In genomic region chr7:105795759-105796366, GRCm38 (mm10) we compare ENCODE assay signal across 12 mouse cellular contexts. TPM values are rescaled to one million over a fixed set of nuclear protein-coding genes. Genes with fewer than 3 reads are reported as not detected.
DNase-seq lines count a peak whose midpoint lies in the region; ATAC-seq and TF ChIP-seq lines count a peak whose summit lies in the region.
"Had no signal": no experiment of that assay in that cellular context is flagged by ENCODE, and none has a peak within 500 bp of the region (broad histone marks: within the 10 kb centered on the region; RNA-seq: fewer than 3 reads in every experiment).

No protein-coding gene starts in this region.

- ATAC-seq in forebrain, postnatal 0 days: peak; percentile 32; the same call in 1 of the 2 replicates
- no peak for ATAC-seq in forebrain, embryonic 14.5 days
- peak; percentile 71 for ATAC-seq in megakaryocyte-erythroid progenitor cell, adult 5-6 weeks (replicated peaks; ENCODE audit: low FRiP score, low TSS enrichment, poor library complexity, severe bottlenecking)

- intact Hi-C loops in left cerebral cortex, adult 2 months (cut with DNase I): no loop called here

- WGBS in forebrain, postnatal 0 days: 22% methylated on average over 7 of the region's 7 CpGs
- 23% methylated on average over 7 of the region's 7 CpGs for WGBS in forebrain, embryonic 14.5 days

- no peak overlapping the region for H3K4me3 ChIP-seq in forebrain, postnatal 0 days (ENCODE audit: low read depth, low read length)
- no peak overlapping the region for H3K4me3 ChIP-seq in forebrain, embryonic 14.5 days (ENCODE audit: low read depth, low read length)
- no peak overlapping the region for H3K4me3 ChIP-seq in left cerebral cortex, adult 2 months
- no peak overlapping the region for H3K4me3 ChIP-seq in E14TG2a.4 (replicated peaks; ENCODE audit: low read length)
- H3K4me3 ChIP-seq: heart, embryonic 15.5 days; limb, embryonic 15.5 days had no signal

- no peak overlapping the region for H3K4me2 ChIP-seq in forebrain, postnatal 0 days (ENCODE audit: low read depth)
- H3K4me2 ChIP-seq in forebrain, embryonic 14.5 days (ENCODE audit: low read length): no peak overlapping the region
- H3K4me2 ChIP-seq: heart, embryonic 15.5 days; limb, embryonic 15.5 days had no signal

- H3K9me3 ChIP-seq in forebrain, postnatal 0 days (ENCODE audit: low read length): no peaks in the 10 kb centered on the region
- no peaks in the 10 kb centered on the region for H3K9me3 ChIP-seq in forebrain, embryonic 14.5 days (replicated peaks; ENCODE audit: control insufficient read depth, low read length)
- H3K9me3 ChIP-seq in E14TG2a.4 (ENCODE audit: low read length): no peaks in the 10 kb centered on the region
- H3K9me3 ChIP-seq: heart, embryonic 15.5 days; limb, embryonic 15.5 days had no signal

- no peaks in the 10 kb centered on the region for H3K27me3 ChIP-seq in forebrain, postnatal 0 days (ENCODE audit: insufficient read depth, low read length)
- H3K27me3 ChIP-seq in forebrain, embryonic 14.5 days (replicated peaks; ENCODE audit: control insufficient read depth, insufficient read depth, low read length): no peaks in the 10 kb centered on the region
- H3K27me3 ChIP-seq in E14TG2a.4 (ENCODE audit: insufficient read depth, low read length): peaks cover 26% of the 10 kb centered on the region
- H3K27me3 ChIP-seq: heart, embryonic 15.5 days; limb, embryonic 15.5 days had no signal

- peak; percentile 48 for TF ChIP-seq CTCF in forebrain, postnatal 0 days (IDR thresholded peaks at IDR 0.05; ENCODE audit: low read depth)
- TF ChIP-seq CTCF in left cerebral cortex, adult 2 months (IDR thresholded peaks at IDR 0.05): peak; percentile 56
- 0 out of 2 replicates have a peak, but pooled peaks have one; percentile 19 for TF ChIP-seq CTCF in E14TG2a.4 (conservative IDR thresholded peaks at IDR 0.05; ENCODE audit: low read length)

- H3K9ac ChIP-seq in forebrain, postnatal 0 days: no peak overlapping the region
- no peak overlapping the region for H3K9ac ChIP-seq in forebrain, embryonic 14.5 days (ENCODE audit: low read length)
- H3K9ac ChIP-seq: heart, embryonic 15.5 days; limb, embryonic 15.5 days had no signal

- DNase-seq in forebrain, postnatal 0 days: no peak
- no peak for DNase-seq in forebrain, embryonic 14.5 days (ENCODE audit: low spot score)
- DNase-seq in left cerebral cortex, adult 2 months (ENCODE audit: extremely low spot score in 1 of 2, low spot score in 2 of 2): no peak
- DNase-seq in left cerebral cortex, adult 8-10 months (ENCODE audit: low spot score in 2 of 2): no peak
- DNase-seq in thymus, postnatal 14 days: no peak
- DNase-seq in kidney, postnatal 36 days: no peak
- DNase-seq: lung, postnatal 4 days; thymus, postnatal 4 days had no signal

- no peak overlapping the region for H3K27ac ChIP-seq in forebrain, postnatal 0 days (ENCODE audit: low read depth, low read length)
- no peak overlapping the region for H3K27ac ChIP-seq in forebrain, embryonic 14.5 days (ENCODE audit: low read depth, low read length)
- no peak overlapping the region for H3K27ac ChIP-seq in left cerebral cortex, adult 2 months
- H3K27ac ChIP-seq: heart, embryonic 15.5 days; limb, embryonic 15.5 days had no signal

- H3K4me1 ChIP-seq in forebrain, postnatal 0 days (ENCODE audit: insufficient read depth): no peaks in the 10 kb centered on the region
- no peaks in the 10 kb centered on the region for H3K4me1 ChIP-seq in forebrain, embryonic 14.5 days (ENCODE audit: control insufficient read depth, insufficient read depth, low read length)
- no peaks in the 10 kb centered on the region for H3K4me1 ChIP-seq in E14TG2a.4 (replicated peaks; ENCODE audit: low read depth, low read length)
- H3K4me1 ChIP-seq: heart, embryonic 15.5 days; limb, embryonic 15.5 days had no signal

- H3K36me3 ChIP-seq in forebrain, postnatal 0 days (ENCODE audit: insufficient read depth): no peaks in the 10 kb centered on the region
- H3K36me3 ChIP-seq in forebrain, embryonic 14.5 days (ENCODE audit: control insufficient read depth, insufficient read depth, low read length): no peaks in the 10 kb centered on the region
- H3K36me3 ChIP-seq in E14TG2a.4 (ENCODE audit: insufficient read depth, low read length): no peaks in the 10 kb centered on the region
- H3K36me3 ChIP-seq: heart, embryonic 15.5 days; limb, embryonic 15.5 days had no signal

RNA-seq across cellular contexts. Expression of gene Dchs1, which starts 8.4 kb away (rescaled TPM):
- 62.7 and 98.7 TPM in 2 replicates for total RNA-seq in forebrain, postnatal 0 days (2014; rRNA removed)
- 5.7 and 8.0 TPM in 2 replicates for polyA plus RNA-seq in forebrain, postnatal 0 days (2015; fragmentation: Nextera tagmentation; extraction: Ambion mirVana)
- polyA plus RNA-seq in forebrain, embryonic 14.5 days (2014; fragmentation: Nextera tagmentation; extraction: Ambion mirVana): 18.3 and 21.7 TPM in 2 replicates
- 10 to 100 TPM; 10.1 to 10.9 TPM for total RNA-seq in left cerebral cortex, adult 2 months (2021)
- total RNA-seq in left cerebral cortex, adult 8-10 months (2022): 10 to 100 TPM in 1 of 4 experiments, 1 to 10 TPM in 3; 9.1 to 10.2 (median 9.5) TPM
- not detected in 2 replicates for total RNA-seq in megakaryocyte-erythroid progenitor cell, adult 5-6 weeks (2014; fragmentation: Nextera tagmentation)
- total RNA-seq in megakaryocyte-erythroid progenitor cell, adult 5-6 weeks (2017): not detected in 2 replicates

RNA-seq across cellular contexts. Expression of gene Mrpl17, which starts 15.0 kb away (rescaled TPM):
- total RNA-seq in forebrain, postnatal 0 days (2014; rRNA removed): 15.0 and 37.1 TPM in 2 replicates
- 192 and 197 TPM in 2 replicates for polyA plus RNA-seq in forebrain, postnatal 0 days (2015; fragmentation: Nextera tagmentation; extraction: Ambion mirVana)
- polyA plus RNA-seq in forebrain, embryonic 14.5 days (2014; fragmentation: Nextera tagmentation; extraction: Ambion mirVana): 182 and 221 TPM in 2 replicates
- total RNA-seq in left cerebral cortex, adult 2 months (2021): 100 to 1,000 TPM in 1 of 2 experiments, 10 to 100 TPM in 1; 97.3 to 101 TPM
- total RNA-seq in left cerebral cortex, adult 8-10 months (2022): 100 to 1,000 TPM in 3 of 4 experiments, 10 to 100 TPM in 1; 89.9 to 106 (median 102) TPM
- 144 and 184 TPM in 2 replicates for total RNA-seq in megakaryocyte-erythroid progenitor cell, adult 5-6 weeks (2014; fragmentation: Nextera tagmentation)
- 31.6 and 60.6 TPM in 2 replicates for total RNA-seq in megakaryocyte-erythroid progenitor cell, adult 5-6 weeks (2017)

RNA-seq across cellular contexts. Expression of gene Tpp1, which starts 43.8 kb away (rescaled TPM):
- 16.8 and 51.2 TPM in 2 replicates for total RNA-seq in forebrain, postnatal 0 days (2014; rRNA removed)
- 38.7 and 40.0 TPM in 2 replicates for polyA plus RNA-seq in forebrain, postnatal 0 days (2015; fragmentation: Nextera tagmentation; extraction: Ambion mirVana)
- 41.1 and 44.3 TPM in 2 replicates for polyA plus RNA-seq in forebrain, embryonic 14.5 days (2014; fragmentation: Nextera tagmentation; extraction: Ambion mirVana)
- total RNA-seq in left cerebral cortex, adult 2 months (2021): 10 to 100 TPM; 68.2 to 68.4 TPM
- 10 to 100 TPM; 62.2 to 81.2 (median 67.1) TPM for total RNA-seq in left cerebral cortex, adult 8-10 months (2022)
- total RNA-seq in megakaryocyte-erythroid progenitor cell, adult 5-6 weeks (2014; fragmentation: Nextera tagmentation): 80.7 and 98.6 TPM in 2 replicates
- total RNA-seq in megakaryocyte-erythroid progenitor cell, adult 5-6 weeks (2017): 26.8 and 37.9 TPM in 2 replicates

RNA-seq across cellular contexts. Expression of gene Taf10, which starts 51.7 kb away (rescaled TPM):
- 84.6 and 86.5 TPM in 2 replicates for total RNA-seq in forebrain, postnatal 0 days (2014; rRNA removed)
- polyA plus RNA-seq in forebrain, postnatal 0 days (2015; fragmentation: Nextera tagmentation; extraction: Ambion mirVana): 99.9 and 108 TPM in 2 replicates
- 116 and 164 TPM in 2 replicates for polyA plus RNA-seq in forebrain, embryonic 14.5 days (2014; fragmentation: Nextera tagmentation; extraction: Ambion mirVana)
- 100 to 1,000 TPM; 110 to 111 TPM for total RNA-seq in left cerebral cortex, adult 2 months (2021)
- total RNA-seq in left cerebral cortex, adult 8-10 months (2022): 100 to 1,000 TPM in 3 of 4 experiments, 10 to 100 TPM in 1; 97.4 to 118 (median 113) TPM
- 333 and 378 TPM in 2 replicates for total RNA-seq in megakaryocyte-erythroid progenitor cell, adult 5-6 weeks (2014; fragmentation: Nextera tagmentation)
- total RNA-seq in megakaryocyte-erythroid progenitor cell, adult 5-6 weeks (2017): 181 and 219 TPM in 2 replicates

RNA-seq across cellular contexts. Expression of gene Rrp8, which starts 58.7 kb away (rescaled TPM):
- 22.1 and 26.6 TPM in 2 replicates for total RNA-seq in forebrain, postnatal 0 days (2014; rRNA removed)
- polyA plus RNA-seq in forebrain, postnatal 0 days (2015; fragmentation: Nextera tagmentation; extraction: Ambion mirVana): 16.0 and 19.1 TPM in 2 replicates
- 19.3 and 20.3 TPM in 2 replicates for polyA plus RNA-seq in forebrain, embryonic 14.5 days (2014; fragmentation: Nextera tagmentation; extraction: Ambion mirVana)
- 10 to 100 TPM; 12.3 to 13.5 TPM for total RNA-seq in left cerebral cortex, adult 2 months (2021)
- total RNA-seq in left cerebral cortex, adult 8-10 months (2022): 10 to 100 TPM; 12.5 to 15.5 (median 13.8) TPM
- 46.4 and 52.3 TPM in 2 replicates for total RNA-seq in megakaryocyte-erythroid progenitor cell, adult 5-6 weeks (2014; fragmentation: Nextera tagmentation)
- 42.7 and 85.2 TPM in 2 replicates for total RNA-seq in megakaryocyte-erythroid progenitor cell, adult 5-6 weeks (2017)

Comparison
In these comparisons a context has a peak if more than half of its experiments do, and no peak if none do; other contexts are left out.
1. RNA of gene Dchs1, which starts 8.4 kb away (total RNA-seq): 62.7 to 98.7 TPM in forebrain, postnatal 0 days, 10.1 to 10.9 TPM in left cerebral cortex, adult 2 months and 9.1 to 10.2 TPM in left cerebral cortex, adult 8-10 months; not detected in megakaryocyte-erythroid progenitor cell, adult 5-6 weeks; every median in the first group is over 10 times any median in the second.
2. Peak in every context shown above with its lines, with median percentiles within 50 percentile points of each other: CTCF ChIP-seq.